Mouse (Mus musculus) liver, embryonic 14.5 days (tissue): ENCODE measurements around the gene Iqgap2.

Source experiments
- CTCF ChIP-seq: IDR thresholded peaks from 2 replicates; pipeline ENCODE4 v1.5.1; 2016; ENCODE audit warnings: antibody characterized with exemption, low read depth, control low read depth
- EP300 ChIP-seq: IDR thresholded peaks from 2 replicates; pipeline ENCODE4 v1.6.1; 2016; ENCODE audit warnings: antibody characterized with exemption, low read depth

GRCm38 (mm10) chr13:95922626-95923025 lies 30.9 kb upstream of the Iqgap2 start:
- TF ChIP-seq EP300: no peak
- no peak for TF ChIP-seq CTCF
